Mouse (Mus musculus) embryo, embryonic 9.5 days (tissue): ENCODE results near the gene Gm11146.

Experiments used
- DNase-seq: peaks from one replicate; pipeline ENCODE4 v3.0.0-alpha.2; 2017; ENCODE audit errors: extremely low spot score

Gm11146 gene

GRCm38 (mm10) chr16:77556446-77557105 lies 45.3 kb downstream of the Gm11146 start:
- no peak for DNase-seq

GRCm38 (mm10) chr16:77551051-77551450 lies 50.8 kb downstream of the Gm11146 start:
- DNase-seq = no peak
